Mouse (Mus musculus) ES-E14 (cell line): ENCODE measurements around the gene Mpdu1. TPM values are rescaled to one million over a fixed set of nuclear protein-coding genes. Genes with fewer than 3 reads are reported as not detected.

ENCODE experiments used
- DNase-seq: peaks from one replicate; pipeline ENCODE4 v3.0.0-alpha.2; 2013; ENCODE audit warnings: low read depth, low spot score
- H3K27ac ChIP-seq: 2 replicates; pipeline ENCODE4 v1.5.1; 2012; ENCODE audit warnings: low read depth, mild to moderate bottlenecking, low read length, moderate library complexity, mixed read lengths; ENCODE audit not compliant: poor library complexity, insufficient read depth, severe bottlenecking
- H3K36me3 ChIP-seq: 2 replicates; pipeline ENCODE4 v1.6.1; 2012; ENCODE audit warnings: mild to moderate bottlenecking, low read length, moderate library complexity, mixed read lengths; ENCODE audit not compliant: control insufficient read depth, poor library complexity, insufficient read depth, severe bottlenecking
- H3K4me1 ChIP-seq, 2 experiments: fragments of 150-350 bp in 1 of 2; sonication (generic) in 1 of 2; 2 replicates each; pipeline ENCODE4 v1.6.1; 2012; ENCODE audit warnings: low read length in 2 of 2, mild to moderate bottlenecking in 1 of 2, mixed read lengths in 1 of 2; ENCODE audit not compliant: control insufficient read depth in 2 of 2, insufficient read depth in 2 of 2, poor library complexity in 1 of 2
- H3K4me3 ChIP-seq, 2 experiments: fragments of 150-350 bp in 1 of 2; sonication (generic) in 1 of 2; 2 replicates each; pipeline ENCODE4 v1.5.1; 2012; ENCODE audit warnings: low read length in 2 of 2, low read depth in 1 of 2, mild to moderate bottlenecking in 1 of 2, mixed read lengths in 1 of 2; ENCODE audit not compliant: insufficient read depth in 1 of 2, poor library complexity in 1 of 2, severe bottlenecking in 1 of 2
- H3K9ac ChIP-seq: 2 replicates; pipeline ENCODE4 v1.6.1; 2012; ENCODE audit warnings: low read depth, mild to moderate bottlenecking, low read length, mixed read lengths; ENCODE audit not compliant: poor library complexity, insufficient read depth, severe bottlenecking
- H3K9me3 ChIP-seq: fragments of 150-350 bp; sonication (generic); 2 replicates; pipeline ENCODE4 v1.6.1; 2012; ENCODE audit warnings: low read depth, mild to moderate bottlenecking, low read length; ENCODE audit not compliant: control insufficient read depth, insufficient read depth
- CHD2 ChIP-seq: IDR thresholded peaks from 2 replicates; pipeline ENCODE4 v1.6.1; 2014; ENCODE audit warnings: mild to moderate bottlenecking, low read depth, low read length, inconsistent platforms
- HCFC1 ChIP-seq: IDR thresholded peaks from 2 replicates; pipeline ENCODE4 v1.6.1; 2012; ENCODE audit warnings: low read length, inconsistent platforms, borderline replicate concordance; ENCODE audit not compliant: insufficient read depth
- MAFK ChIP-seq: IDR thresholded peaks from 2 replicates; pipeline ENCODE4 v1.6.1; 2014; ENCODE audit warnings: mild to moderate bottlenecking, low read depth, low read length, inconsistent platforms; ENCODE audit not compliant: insufficient read depth
- ZC3H11A ChIP-seq: IDR thresholded peaks from 2 replicates; pipeline ENCODE4 v1.6.1; 2012; ENCODE audit warnings: low read depth, mild to moderate bottlenecking, inconsistent platforms, low read length, borderline replicate concordance
- ZNF384 ChIP-seq: IDR thresholded peaks from 2 replicates; pipeline ENCODE4 v1.6.1; 2012; ENCODE audit warnings: low read depth, low read length, inconsistent platforms
- in situ Hi-C, 2 experiments: fragments of 600-800 bp; cut with MboI; formaldehyde crosslinking; loops; one replicate each; pipeline ENCODE4 v1.15.1; 2025; ENCODE audit warnings: low sequenced_read_pairs in 2 of 2, inconsistent platforms in 1 of 2; ENCODE audit not compliant: unreplicated experiment in 2 of 2
- total RNA-seq: library from RNA; depleted of rRNA; stranded (reverse); fragments of 300-350 nt; gene quantifications from 2 replicates; pipeline ENCODE4 v1.2.3, GENCODE M21; 2012

The Mpdu1 gene
- total RNA-seq, 1 experiment, result 258 TPM

- no peak for TF ChIP-seq MAFK
- no peak for TF ChIP-seq ZC3H11A
- TF ChIP-seq ZNF384, result no peak
- no peak for TF ChIP-seq HCFC1
- TF ChIP-seq CHD2, result no peak
- Histone ChIP-seq H3K9me3 (no peaks in the 10 kb centered on the region), H3K36me3 (peaks cover 8% of the 10 kb centered on the region; the same call in 1 of the 2 replicates), H3K4me3 (no peak overlapping the region), H3K9ac (no peak overlapping the region), H3K27ac (no peak overlapping the region), H3K4me1 (peaks cover 12 to 35% of the 10 kb centered on the region in 2 experiments)
- in situ Hi-C loops, result no loop called here
- DNase-seq, result no peak
Measured at GRCm38 (mm10) chr11:69693421-69693965, 31.1 kb upstream of the Mpdu1 start.

DNA sequence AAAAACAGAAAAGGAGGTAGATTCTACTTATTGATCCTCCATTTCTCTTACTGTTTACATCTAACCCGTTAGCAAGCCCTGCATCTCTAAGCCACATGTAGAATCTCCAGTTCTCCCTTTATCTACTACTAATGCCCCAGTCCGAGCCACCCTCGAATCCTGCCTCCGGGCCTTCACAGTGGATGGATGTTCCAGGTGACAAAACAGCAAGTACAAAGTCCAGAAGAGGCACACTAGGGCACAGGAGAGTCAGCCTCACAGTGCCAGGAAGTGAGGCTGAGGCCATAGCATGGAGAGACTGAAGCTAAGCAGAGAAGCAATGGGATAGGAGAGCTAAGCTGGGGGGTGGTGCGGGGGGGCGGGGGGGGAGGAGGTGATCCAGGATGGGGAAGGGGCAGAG, 30.4 kb upstream of the Mpdu1 start:
- H3K27ac ChIP-seq, result no peak overlapping the region
- TF ChIP-seq ZNF384 (no peak), HCFC1 (no peak), CHD2 (no peak), MAFK (no peak), ZC3H11A (no peak)

GRCm38 (mm10) chr11:69692196-69692811, 29.9 kb upstream of the Mpdu1 start:
- Histone ChIP-seq H3K9ac (no peak overlapping the region), H3K36me3 (peaks cover 8% of the 10 kb centered on the region; the same call in 1 of the 2 replicates), H3K4me1 (peaks cover 9 to 32% of the 10 kb centered on the region in 2 experiments; a peak in 3 of 4 replicates), H3K4me3 (no peak overlapping the region), H3K9me3 (no peaks in the 10 kb centered on the region), H3K27ac (peak overlapping the region; percentile 35; the same call in 1 of the 2 replicates)
- TF ChIP-seq MAFK (no peak), CHD2 (no peak), ZC3H11A (no peak), HCFC1 (no peak), ZNF384 (no peak)
- in situ Hi-C loops, result no loop called here
- no peak for DNase-seq

More for the DNA sequence above, 30.4 kb upstream of the Mpdu1 start:
- no peak overlapping the region for H3K4me3 ChIP-seq
- H3K9me3 ChIP-seq, result no peaks in the 10 kb centered on the region
- in situ Hi-C loops, result no loop called here
- DNase-seq, result no peak
- H3K4me1 ChIP-seq, result peaks cover 12 to 35% of the 10 kb centered on the region in 2 experiments
- H3K36me3 ChIP-seq, result peaks cover 8% of the 10 kb centered on the region; the same call in 1 of the 2 replicates
- no peak overlapping the region for H3K9ac ChIP-seq

DNA sequence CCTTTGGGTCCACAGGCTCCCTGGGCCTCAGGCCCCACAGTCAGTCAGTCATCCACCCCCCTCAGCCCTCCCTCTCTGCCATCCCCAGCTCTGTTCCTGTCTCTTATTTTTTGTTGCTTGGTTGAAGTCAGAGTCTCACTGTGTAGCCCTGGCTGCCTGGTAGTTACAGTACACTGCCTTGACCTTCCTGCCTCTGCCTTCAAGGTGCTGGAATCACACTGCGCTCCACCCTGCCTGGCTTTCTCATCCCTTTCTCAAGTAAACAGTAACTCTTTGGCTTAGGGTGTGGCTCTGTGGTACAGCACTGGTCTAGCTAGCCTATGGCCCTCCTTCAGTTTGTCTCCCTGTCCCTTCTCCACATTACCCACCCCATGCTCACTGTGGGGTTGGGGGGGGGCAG, 27.4 kb upstream of the Mpdu1 start:
- Histone ChIP-seq H3K36me3 (peaks cover 8% of the 10 kb centered on the region; the same call in 1 of the 2 replicates), H3K4me3 (0 out of 4 replicates have a peak overlapping the region, but pooled peaks of 1 of the 2 experiments have one; percentile 6), H3K9me3 (no peaks in the 10 kb centered on the region), H3K4me1 (peaks cover 9 to 38% of the 10 kb centered on the region in 2 experiments; a peak in 3 of 4 replicates), H3K9ac (peak overlapping the region; percentile 41; the same call in 1 of the 2 replicates), H3K27ac (peak overlapping the region; percentile 38; the same call in 1 of the 2 replicates)
- TF ChIP-seq ZNF384 (no peak), ZC3H11A (no peak), MAFK (no peak), HCFC1 (no peak), CHD2 (no peak)
- in situ Hi-C loops, result no loop called here
- no peak for DNase-seq

DNA sequence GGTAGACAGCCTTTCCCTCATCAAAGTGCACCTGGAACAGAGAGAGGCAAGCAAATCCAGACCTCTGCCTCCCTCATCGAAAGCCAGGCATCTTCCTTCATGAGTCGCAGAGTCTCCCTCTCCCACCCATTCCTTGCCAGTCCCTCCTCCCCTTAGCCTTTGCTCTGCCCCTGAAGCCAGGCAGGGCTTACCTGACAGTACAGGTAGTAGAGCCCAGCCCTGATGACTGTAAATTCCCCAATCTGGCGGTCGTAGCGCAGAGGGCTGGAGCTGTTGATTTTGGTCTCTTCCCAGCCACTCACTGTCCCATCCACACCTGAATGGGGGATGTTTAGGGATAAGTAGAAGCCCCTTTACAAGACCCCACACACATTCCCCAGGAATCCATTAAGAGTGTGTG, 24.6 kb upstream of the Mpdu1 start:
- peak overlapping the region; percentile 53; the same call in 1 of the 2 replicates for H3K27ac ChIP-seq

More for the DNA sequence above, 24.6 kb upstream of the Mpdu1 start:
- H3K9me3 ChIP-seq, result no peaks in the 10 kb centered on the region
- peaks cover 8% of the 10 kb centered on the region; the same call in 1 of the 2 replicates for H3K36me3 ChIP-seq
- H3K9ac ChIP-seq, result peak overlapping the region; percentile 65
- peaks cover 11 to 45% of the 10 kb centered on the region in 2 experiments for H3K4me1 ChIP-seq
- peak overlapping the region; percentile 3 to 41; a peak in 3 of 4 replicates for H3K4me3 ChIP-seq
- in situ Hi-C loops, result no loop called here
- no peak for DNase-seq
- TF ChIP-seq ZNF384, result no peak
- TF ChIP-seq ZC3H11A, result no peak
- no peak for TF ChIP-seq CHD2
- no peak for TF ChIP-seq MAFK
- no peak for TF ChIP-seq HCFC1
